Mouse (Mus musculus): ENCODE data around the gene Sod2.
"Not testable (repeated sequence)": the region's sequence is repeated elsewhere in the genome, so short reads cannot be mapped to it uniquely, and the experiment has no call there.

Gene Sod2

GRCm38 (mm10) chr17:13067864-13068385 is 61.3 kb downstream of the Sod2 start:
- H3K36me3 ChIP-seq (ENCODE audit: control insufficient read depth, insufficient read depth, low read length, poor library complexity, severe bottlenecking); DNase-seq (ENCODE audit: low read depth, low spot score); H3K27me3 ChIP-seq (ENCODE audit: control insufficient read depth, insufficient read depth, low read length, poor library complexity, severe bottlenecking): not testable (repeated sequence)

GRCm38 (mm10) chr17:13069227-13069626 is 62.6 kb downstream of the Sod2 start:
- DNase-seq (ENCODE audit: low read depth, low spot score); H3K36me3 ChIP-seq (ENCODE audit: control insufficient read depth, insufficient read depth, low read length, poor library complexity, severe bottlenecking); H3K27me3 ChIP-seq (ENCODE audit: control insufficient read depth, insufficient read depth, low read length, poor library complexity, severe bottlenecking): not testable (repeated sequence)

All from splenic B cell, adult 2 months (primary cell).